Mouse (Mus musculus) brain, embryonic 14.5 days (tissue): ENCODE measurements around the gene Tmprss9.

Source experiments
- CTCF ChIP-seq: fragments of 200-500 bp; IDR thresholded peaks from 2 replicates; pipeline ENCODE4 v1.5.1; 2012; ENCODE audit warnings: inconsistent platforms, mild to moderate bottlenecking, moderate library complexity, borderline replicate concordance; ENCODE audit not compliant: insufficient read depth, insufficient read length; ENCODE audit errors: extremely low read depth
- POLR2A ChIP-seq: fragments of 200-500 bp; IDR thresholded peaks from 2 replicates; pipeline ENCODE4 v1.6.1; 2012; ENCODE audit warnings: mild to moderate bottlenecking, inconsistent platforms, borderline replicate concordance; ENCODE audit not compliant: poor library complexity, insufficient read depth, insufficient read length, severe bottlenecking; ENCODE audit errors: extremely low read depth

DNA sequence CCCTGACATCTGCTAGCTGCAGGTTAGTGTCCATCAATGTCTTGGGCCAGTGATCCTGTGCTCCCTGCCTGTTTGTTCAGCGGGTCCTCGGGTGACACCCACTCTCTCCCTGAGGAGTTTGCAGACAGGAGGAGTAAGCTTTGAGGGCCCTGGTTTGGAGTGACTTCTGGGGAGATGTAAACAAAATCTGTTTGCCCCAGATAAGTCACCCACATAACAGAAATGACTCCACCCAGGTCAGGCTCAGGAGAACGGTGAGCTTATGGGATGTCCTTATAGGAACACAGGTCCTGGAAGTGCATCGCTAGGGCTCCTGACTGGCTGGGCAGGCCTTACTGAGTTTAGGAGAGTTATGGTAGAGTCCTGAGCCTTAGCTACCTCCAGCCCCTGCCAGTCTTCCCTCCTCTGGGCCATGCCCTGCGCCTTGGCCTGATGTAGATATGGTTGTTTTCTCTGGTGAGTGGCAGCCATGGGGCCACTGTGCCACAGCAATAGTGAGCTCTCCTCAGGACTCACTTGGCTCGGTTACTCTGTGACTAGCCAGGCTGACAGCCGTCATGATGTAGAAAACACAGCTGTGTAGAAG, 13.2 kb upstream of the Tmprss9 start:
- no peak for TF ChIP-seq POLR2A
- no peak for TF ChIP-seq CTCF
